Mouse (Mus musculus): Measurements from ENCODE around the gene Mpg.

- TF ChIP-seq CTCF (IDR thresholded peaks at IDR 0.05; ENCODE audit: borderline replicate concordance, insufficient read depth, low read depth, low read length) (no peak), POLR2A (IDR thresholded peaks at IDR 0.05; ENCODE audit: borderline replicate concordance, insufficient read depth, low read length) (no peak)
Measured at GRCm38 (mm10) chr11:32266194-32266593, 39.9 kb downstream of the Mpg start.
